Mouse (Mus musculus): ENCODE data around the gene Olfr437. TPM values are rescaled to one million over a fixed set of nuclear protein-coding genes. Genes with fewer than 3 reads are reported as not detected.
"Not testable (repeated sequence)": the region's sequence is repeated elsewhere in the genome, so short reads cannot be mapped to it uniquely, and the experiment has no call there.

The Olfr437 gene
- total RNA-seq (2022) = not detected

- no peak for DNase-seq
Observed at GRCm38 (mm10) chr6:43162982-43163381, at the start of gene Olfr437. Gene Olfr437 (plus strand): TSS chr6:43163282.

DNA sequence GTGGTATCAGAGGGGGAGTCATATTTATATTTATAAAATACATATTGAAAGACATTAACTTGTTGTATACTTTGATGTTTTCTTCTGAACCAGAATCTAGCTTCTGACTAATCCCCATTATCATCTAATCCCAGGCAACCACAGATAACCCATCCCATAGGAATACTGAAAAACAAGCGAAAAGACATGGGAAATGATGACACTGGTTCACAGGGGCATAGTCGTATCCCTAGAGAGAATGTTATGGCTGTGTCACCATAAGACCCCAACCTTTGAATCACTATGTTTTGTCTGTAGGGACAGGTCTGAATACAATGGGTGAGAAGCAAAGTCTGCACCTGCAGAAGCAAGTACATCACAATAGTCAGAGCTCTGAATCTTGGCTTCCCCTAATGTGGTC, 16.8 kb upstream of the Olfr437 start, which contains the start of gene Olfr237-ps1:
Gene Olfr237-ps1, plus strand, starts transcription at position 301 of the 400 bp plus-strand sequence.
- DNase-seq = not testable (repeated sequence)

DNA sequence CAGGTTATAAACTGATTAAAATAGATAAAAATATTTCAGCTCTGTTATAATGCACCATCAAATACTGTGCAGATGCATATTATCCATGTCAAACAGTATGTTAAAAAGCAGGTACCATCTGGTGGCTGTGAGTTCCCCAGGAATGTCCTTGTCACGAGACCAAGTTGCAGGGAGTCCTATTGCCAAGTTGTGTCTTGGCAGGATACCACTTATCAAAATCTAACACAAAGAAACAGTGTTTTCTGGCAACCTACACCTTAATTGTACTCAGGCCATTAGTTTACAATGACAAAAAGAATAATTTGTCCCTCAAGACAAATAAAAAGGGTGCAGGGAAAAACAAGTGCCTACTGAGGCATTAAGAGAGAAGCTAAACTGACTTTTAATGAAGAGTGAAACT, 3.6 kb upstream of the Olfr437 start:
- no peak for DNase-seq

GRCm38 (mm10) chr6:43167246-43167645, 4.2 kb downstream of the Olfr437 start:
- DNase-seq = no peak

DNA sequence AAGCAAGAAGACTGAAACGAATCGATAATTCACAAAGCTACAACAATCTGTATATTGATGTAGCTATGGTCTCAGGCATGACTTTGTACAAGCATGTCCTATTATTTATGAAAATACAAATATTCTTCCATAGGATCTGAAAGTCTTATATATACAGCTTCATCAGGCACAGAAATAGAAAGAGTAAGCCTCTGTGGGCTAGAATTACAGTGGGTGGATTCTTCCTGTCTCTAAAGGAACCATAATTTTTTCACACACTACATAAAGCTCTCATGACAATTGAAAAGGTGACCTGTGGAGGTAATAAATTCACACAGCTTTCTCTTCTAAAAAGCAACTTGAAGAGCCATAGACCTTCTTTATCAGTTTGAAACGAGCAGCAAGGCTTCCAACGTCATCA, 8.8 kb downstream of the Olfr437 start, which contains the start of gene Olfr13:
Gene Olfr13, plus strand, starts transcription at position 301 of the 400 bp plus-strand sequence.
- DNase-seq = no peak

GRCm38 (mm10) chr6:43178129-43178528, 15.0 kb downstream of the Olfr437 start:
- no peak for DNase-seq

- no peak for DNase-seq
Observed at GRCm38 (mm10) chr6:43178584-43179501, 15.8 kb downstream of the Olfr437 start.

DNA sequence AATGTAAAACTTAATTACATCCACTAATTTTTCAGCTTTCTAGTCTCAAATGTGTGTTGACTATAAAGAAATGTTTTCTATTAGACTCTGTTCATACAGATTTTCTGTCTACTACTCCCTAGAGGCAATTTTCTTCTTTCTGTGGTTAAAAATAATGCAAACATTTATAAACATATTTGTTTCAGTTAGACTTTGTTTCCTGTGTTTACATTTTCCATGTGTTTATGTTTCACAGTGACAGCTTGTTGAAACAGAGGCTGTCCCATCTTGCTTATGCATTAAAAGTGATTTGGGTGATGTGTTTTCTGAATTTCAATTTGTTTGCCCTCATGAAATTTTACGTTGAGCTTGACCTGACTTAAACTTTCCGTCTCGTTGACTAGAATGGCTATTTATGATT, 27.9 kb downstream of the Olfr437 start:
- no peak for DNase-seq

- no peak for DNase-seq
Observed at GRCm38 (mm10) chr6:43196781-43197180, 33.7 kb downstream of the Olfr437 start, which contains the start of gene Olfr435. Gene Olfr435 (plus strand): TSS chr6:43197146.

DNA sequence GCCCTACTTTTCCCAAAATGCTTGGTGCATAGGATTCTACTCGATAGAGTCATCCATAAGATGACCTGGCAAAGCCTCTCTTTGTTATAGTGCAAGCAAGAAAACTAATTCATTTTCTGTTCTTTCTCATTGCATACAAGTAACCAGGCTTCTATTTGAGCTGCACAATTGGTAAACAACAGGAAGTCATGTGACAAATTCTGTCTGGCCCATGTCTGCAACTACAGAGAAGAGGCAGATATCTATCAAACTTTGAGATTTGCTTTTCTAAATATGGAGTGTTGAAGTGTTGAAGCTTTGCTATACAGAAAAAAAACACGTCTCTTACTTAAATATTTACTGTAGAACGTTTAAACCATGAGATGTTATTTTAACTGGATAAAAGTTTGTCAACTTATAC, 35.0 kb downstream of the Olfr437 start:
- DNase-seq = no peak

DNA sequence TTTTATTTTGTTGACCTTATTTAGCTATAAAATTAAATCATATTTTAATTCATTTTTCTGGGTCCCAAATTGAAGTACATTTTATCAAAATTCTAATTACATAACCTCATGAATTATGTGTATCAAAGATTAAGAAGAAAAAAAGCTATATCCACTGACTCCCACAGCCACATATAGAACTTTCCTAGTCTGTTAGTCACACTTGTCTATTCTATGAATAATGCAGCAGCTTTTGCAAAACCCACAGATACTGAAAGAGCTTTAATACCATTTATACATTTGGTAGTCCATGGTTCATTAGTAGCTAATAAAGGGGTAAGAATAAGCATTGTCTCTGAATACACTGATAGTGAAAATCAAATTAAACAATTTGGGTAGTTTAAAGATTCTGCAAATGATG, 39.7 kb downstream of the Olfr437 start:
- no peak for DNase-seq

- no peak for DNase-seq
Observed at GRCm38 (mm10) chr6:43205355-43205754, 42.3 kb downstream of the Olfr437 start.

GRCm38 (mm10) chr6:43212873-43213272, 49.8 kb downstream of the Olfr437 start, which contains the start of gene Olfr434:
Gene Olfr434 (plus strand): TSS chr6:43213021.
- not testable (repeated sequence) for DNase-seq

Other genes starting within 250 kb of the Olfr437 start
- not detected for gene Olfr446, start 241.9 kb upstream of the Olfr437 start, total RNA-seq (2022)
- gene Olfr444, start 214.2 kb upstream of the Olfr437 start, total RNA-seq (2022) = not detected
- gene Olfr441, start 56.9 kb upstream of the Olfr437 start, total RNA-seq (2022) = not detected
- gene Olfr237-ps1, start 16.7 kb upstream of the Olfr437 start, total RNA-seq (2022) = not detected
- gene Olfr13, start 8.9 kb downstream of the Olfr437 start, total RNA-seq (2022) = not detected
- gene Olfr435, start 33.9 kb downstream of the Olfr437 start, total RNA-seq (2022) = not detected
- not detected for gene Olfr434, start 49.7 kb downstream of the Olfr437 start, total RNA-seq (2022)
- gene Olfr47, start 68.2 kb downstream of the Olfr437 start, total RNA-seq (2022) = not detected
- gene Arhgef5, start 102.3 kb downstream of the Olfr437 start, total RNA-seq (2022) = 10 to 100 TPM; 20.5 to 35.0 (median 24.1) TPM
- under 1 TPM in 2 of 4 experiments, not detected in 2; 0.12 to 0.18 TPM for gene Nobox, start 146.3 kb downstream of the Olfr437 start, total RNA-seq (2022)